Mouse (Mus musculus) kidney, postnatal 0 days (tissue): Measurements from ENCODE around the gene Magi2. TPM values are rescaled to one million over a fixed set of nuclear protein-coding genes. Genes with fewer than 3 reads are reported as not detected.
A peak's percentile ranks its signal among the peaks of the same experiment; 100 is the strongest.

Experiments
- ATAC-seq: fragments of 200-750 bp; cut with Nextera tagmentation; replicated peaks from 2 replicates; pipeline ENCODE4 v1.8.0; 2017; ENCODE audit warnings: low read depth, moderate number of reproducible peaks, moderate TSS enrichment, moderate library complexity; ENCODE audit not compliant: low FRiP score
- DNase-seq: peaks from one replicate; pipeline ENCODE4 v3.0.0-alpha.2; 2016; ENCODE audit warnings: low spot score
- H3K27ac ChIP-seq: fragments of 300-500 bp; sonication (generic); 2 replicates; pipeline ENCODE4 v1.5.1; 2014; ENCODE audit warnings: mild to moderate bottlenecking
- H3K27me3 ChIP-seq: fragments of 300-500 bp; sonication (generic); 2 replicates; pipeline ENCODE4 v1.6.1; 2014; ENCODE audit warnings: low read length, mixed read lengths; ENCODE audit not compliant: insufficient read depth
- H3K36me3 ChIP-seq: fragments of 300-500 bp; sonication (generic); 2 replicates; pipeline ENCODE4 v1.6.1; 2014; ENCODE audit warnings: low read length, mixed read lengths; ENCODE audit not compliant: insufficient read depth
- H3K4me1 ChIP-seq: fragments of 300-500 bp; sonication (generic); replicated peaks from 2 replicates; pipeline ENCODE4 v1.6.1; 2014; ENCODE audit warnings: antibody characterized with exemption, low read length, mixed read lengths; ENCODE audit not compliant: insufficient read depth
- H3K4me2 ChIP-seq: fragments of 300-500 bp; sonication (generic); 2 replicates; pipeline ENCODE4 v1.6.1; 2014; ENCODE audit warnings: mild to moderate bottlenecking, low read length, moderate library complexity, mixed read lengths
- H3K4me3 ChIP-seq: fragments of 300-500 bp; sonication (generic); replicated peaks from 2 replicates; pipeline ENCODE4 v1.5.1; 2014; ENCODE audit warnings: low read depth, low read length
- H3K9ac ChIP-seq: fragments of 300-500 bp; sonication (generic); 2 replicates; pipeline ENCODE4 v1.6.1; 2014; ENCODE audit warnings: low read depth, low read length
- H3K9me3 ChIP-seq: fragments of 300-500 bp; sonication (generic); replicated peaks from 2 replicates; pipeline ENCODE4 v1.6.1; 2016; ENCODE audit warnings: low read length, inconsistent platforms, mixed read lengths
- CTCF ChIP-seq: IDR thresholded peaks from 2 replicates; pipeline ENCODE4 v1.5.1; 2016; ENCODE audit warnings: antibody characterized with exemption, low read depth, mild to moderate bottlenecking, moderate library complexity
- WGBS: fragments of 180-500 bp; shearing (Covaris S2); extraction: QIAGEN DNeasy Blood & Tissue Kit; methylation state at CpG from one replicate; pipeline ENCODE4 v1.1.7; 2014; 5-methylcytosine and 5-hydroxymethylcytosine counted together
- polyA plus RNA-seq: library from polyadenylated mRNA; unstranded; fragments of >200 nt; fragmentation: Nextera tagmentation; extraction: Ambion mirVana; gene quantifications from 2 replicates; pipeline ENCODE4 v1.2.1, GENCODE M21; 2015

Gene Magi2
- polyA plus RNA-seq, 1 experiment from 2014 or later: 14.5 TPM

DNA sequence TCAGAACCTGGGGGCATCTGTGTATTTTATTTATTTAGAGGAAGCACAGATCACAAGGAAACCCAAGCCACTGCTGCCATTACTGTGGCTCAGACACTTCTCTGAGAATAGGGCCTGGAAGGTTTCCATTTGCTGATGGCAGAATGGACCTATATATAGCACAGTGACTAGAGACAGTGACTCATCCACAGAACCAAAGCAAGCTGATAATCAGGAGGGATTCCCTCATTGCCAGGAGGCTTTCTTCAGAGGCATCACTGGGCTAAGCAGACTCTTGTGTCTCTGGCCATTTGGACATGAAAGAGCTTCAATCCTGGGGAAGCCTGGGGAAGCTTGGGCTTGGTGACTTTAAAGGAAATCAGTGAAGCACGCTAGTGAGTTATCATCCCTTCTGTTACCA lies 1445.0 kb downstream of the Magi2 start:
- no peak overlapping the region for H3K4me3 ChIP-seq
- no peak overlapping the region for H3K27ac ChIP-seq
- H3K4me2 ChIP-seq: no peak overlapping the region
- H3K9ac ChIP-seq: no peak overlapping the region
- H3K27me3 ChIP-seq: no peaks in the 10 kb centered on the region
- H3K36me3 ChIP-seq: no peaks in the 10 kb centered on the region
- no peaks in the 10 kb centered on the region for H3K9me3 ChIP-seq
- ATAC-seq (no peak), DNase-seq (no peak)
- WGBS: 33% methylated on average over 1 of the region's 1 CpGs
- TF ChIP-seq CTCF: no peak
- H3K4me1 ChIP-seq: no peaks in the 10 kb centered on the region

- Histone ChIP-seq H3K36me3 (no peaks in the 10 kb centered on the region), H3K9ac (no peak overlapping the region), H3K4me1 (no peaks in the 10 kb centered on the region), H3K9me3 (no peaks in the 10 kb centered on the region), H3K4me3 (no peak overlapping the region), H3K27ac (no peak overlapping the region), H3K4me2 (no peak overlapping the region), H3K27me3 (no peaks in the 10 kb centered on the region)
- WGBS: 64% methylated on average over 8 of the region's 8 CpGs
- no peak for DNase-seq
- TF ChIP-seq CTCF: no peak
- no peak for ATAC-seq
Measured at GRCm38 (mm10) chr5:20674523-20674922, 1447.7 kb downstream of the Magi2 start.

GRCm38 (mm10) chr5:20675163-20675665 lies 1448.4 kb downstream of the Magi2 start:
- no peak overlapping the region for H3K4me3 ChIP-seq
- no peak overlapping the region for H3K4me2 ChIP-seq
- no peaks in the 10 kb centered on the region for H3K4me1 ChIP-seq
- DNase-seq: no peak
- H3K9me3 ChIP-seq: no peaks in the 10 kb centered on the region
- no peaks in the 10 kb centered on the region for H3K36me3 ChIP-seq
- no peak for TF ChIP-seq CTCF
- no peaks in the 10 kb centered on the region for H3K27me3 ChIP-seq
- no peak overlapping the region for H3K9ac ChIP-seq
- no peak for ATAC-seq
- no peak overlapping the region for H3K27ac ChIP-seq

- ATAC-seq (peak; percentile 36; the same call in 1 of the 2 replicates), DNase-seq (peak; percentile 21)
- H3K27ac ChIP-seq: no peak overlapping the region
- no peaks in the 10 kb centered on the region for H3K9me3 ChIP-seq
- TF ChIP-seq CTCF: no peak
- H3K9ac ChIP-seq: no peak overlapping the region
- H3K27me3 ChIP-seq: no peaks in the 10 kb centered on the region
- WGBS: 12% methylated on average over 7 of the region's 7 CpGs
- H3K36me3 ChIP-seq: no peaks in the 10 kb centered on the region
- no peaks in the 10 kb centered on the region for H3K4me1 ChIP-seq
- H3K4me2 ChIP-seq: no peak overlapping the region
- no peak overlapping the region for H3K4me3 ChIP-seq
Measured at GRCm38 (mm10) chr5:20676193-20676871, 1449.5 kb downstream of the Magi2 start.

DNA sequence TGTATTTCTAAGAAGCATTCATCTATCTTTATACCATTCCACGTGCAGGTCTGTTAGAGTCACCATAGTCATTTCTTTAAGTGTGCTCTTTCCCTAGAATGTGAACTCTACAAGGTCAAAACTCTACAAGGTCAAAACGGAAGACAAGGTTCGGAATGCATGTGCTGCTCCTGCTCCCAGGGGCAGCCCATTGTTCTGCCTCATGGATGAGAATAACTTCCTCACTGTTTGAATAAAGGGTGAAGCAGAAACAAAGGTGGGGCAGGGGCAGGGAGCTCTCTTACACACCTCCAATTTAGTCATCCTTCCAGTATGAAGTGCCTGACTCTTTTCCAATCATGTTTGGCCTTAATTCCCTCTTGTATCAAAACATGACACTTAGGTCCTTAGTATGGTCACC lies 1450.4 kb downstream of the Magi2 start:
- 62% methylated on average over 3 of the region's 3 CpGs for WGBS
- H3K9me3 ChIP-seq: no peaks in the 10 kb centered on the region
- H3K27me3 ChIP-seq: no peaks in the 10 kb centered on the region
- H3K4me3 ChIP-seq: no peak overlapping the region
- TF ChIP-seq CTCF: no peak
- H3K4me2 ChIP-seq: no peak overlapping the region
- H3K9ac ChIP-seq: no peak overlapping the region
- no peaks in the 10 kb centered on the region for H3K36me3 ChIP-seq
- no peaks in the 10 kb centered on the region for H3K4me1 ChIP-seq
- DNase-seq (no peak), ATAC-seq (no peak)
- H3K27ac ChIP-seq: no peak overlapping the region

DNA sequence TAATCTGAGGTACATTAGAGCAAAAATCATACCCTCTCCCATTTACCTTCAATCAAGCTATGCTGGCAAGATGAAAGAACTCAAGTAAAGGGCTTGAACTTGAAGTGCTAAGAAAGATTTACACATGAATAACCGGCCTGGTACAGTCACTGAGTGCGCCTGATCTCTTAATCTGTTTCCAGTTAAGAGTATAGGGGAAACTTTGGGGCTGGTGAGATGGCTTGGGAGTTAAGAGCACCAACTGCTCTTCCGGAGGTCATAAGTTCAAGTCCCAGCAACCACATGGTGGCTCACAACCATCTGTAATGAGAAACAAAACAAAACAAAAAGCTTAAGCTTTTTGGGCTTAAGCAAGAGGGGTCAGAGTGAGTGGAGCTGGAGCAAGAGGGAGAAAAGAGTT lies 1451.7 kb downstream of the Magi2 start:
- no peak overlapping the region for H3K27ac ChIP-seq
- no peak for ATAC-seq
- no peak overlapping the region for H3K4me3 ChIP-seq
- no peaks in the 10 kb centered on the region for H3K36me3 ChIP-seq
- H3K4me1 ChIP-seq: no peaks in the 10 kb centered on the region
- no peak overlapping the region for H3K9ac ChIP-seq
- no peak for DNase-seq
- TF ChIP-seq CTCF: no peak
- H3K27me3 ChIP-seq: no peaks in the 10 kb centered on the region
- WGBS: 64% methylated on average over 3 of the region's 3 CpGs
- H3K9me3 ChIP-seq: no peaks in the 10 kb centered on the region
- no peak overlapping the region for H3K4me2 ChIP-seq

- 92% methylated on average over 6 of the region's 6 CpGs for WGBS
- H3K27ac ChIP-seq: no peak overlapping the region
Measured at GRCm38 (mm10) chr5:20679920-20680319, 1453.1 kb downstream of the Magi2 start.

More at GRCm38 (mm10) chr5:20679920-20680319, 1453.1 kb downstream of the Magi2 start:
- ATAC-seq (no peak), DNase-seq (no peak)
- H3K9ac ChIP-seq: no peak overlapping the region
- H3K4me3 ChIP-seq: no peak overlapping the region
- no peak overlapping the region for H3K4me2 ChIP-seq
- no peaks in the 10 kb centered on the region for H3K9me3 ChIP-seq
- TF ChIP-seq CTCF: no peak
- no peaks in the 10 kb centered on the region for H3K27me3 ChIP-seq
- no peaks in the 10 kb centered on the region for H3K36me3 ChIP-seq
- no peaks in the 10 kb centered on the region for H3K4me1 ChIP-seq
